Mouse (Mus musculus): ENCODE results near the gene Sik3.
A peak's percentile ranks its signal among the peaks of the same experiment; 100 is the strongest.

Gene Sik3

GRCm38 (mm10) chr9:46015831-46016230 lies 3.2 kb downstream of the Sik3 start:
- no peak for DNase-seq (ENCODE audit: low read depth, low spot score)

DNA sequence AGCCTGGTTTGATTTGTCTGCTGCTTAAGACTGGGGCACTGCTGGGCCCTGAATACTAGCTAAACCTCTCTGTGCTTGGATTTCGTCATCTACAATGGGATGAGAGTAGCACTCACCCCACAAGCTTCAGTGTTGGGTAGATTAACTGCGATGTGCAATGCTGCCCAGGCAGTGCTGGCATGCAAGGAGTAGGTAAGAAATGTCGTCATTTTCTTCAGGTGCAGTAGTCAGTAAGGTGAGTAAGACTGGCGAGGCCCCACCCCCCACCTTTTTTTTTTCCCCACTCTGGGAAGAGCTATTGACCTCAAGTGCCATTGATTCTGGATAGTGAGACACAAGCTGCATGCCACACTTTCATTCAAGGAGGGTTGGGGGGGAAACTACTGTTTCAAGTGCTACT lies 3.8 kb downstream of the Sik3 start:
- no peak for DNase-seq (ENCODE audit: low read depth, low spot score)

DNA sequence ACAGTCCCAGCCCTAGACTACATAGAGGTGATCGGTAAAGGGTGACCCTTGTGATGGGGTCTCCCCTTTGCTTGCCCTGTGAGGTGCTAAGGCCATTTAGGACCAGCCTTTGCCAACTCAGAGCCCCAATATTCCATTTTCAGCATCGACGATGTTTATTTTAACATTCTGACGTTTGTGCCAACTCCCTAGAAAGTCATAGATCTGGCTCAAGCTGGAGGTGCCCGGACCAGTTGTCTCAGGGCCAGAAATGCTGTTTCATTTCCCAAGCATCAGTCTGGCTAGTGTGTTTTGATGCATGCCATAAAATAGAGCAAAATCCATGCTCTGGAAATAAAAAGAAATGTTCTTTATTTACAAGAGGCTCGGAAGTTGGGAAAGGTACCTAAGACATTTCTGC lies 5.7 kb downstream of the Sik3 start:
- no peak for DNase-seq (ENCODE audit: low read depth, low spot score)

DNA sequence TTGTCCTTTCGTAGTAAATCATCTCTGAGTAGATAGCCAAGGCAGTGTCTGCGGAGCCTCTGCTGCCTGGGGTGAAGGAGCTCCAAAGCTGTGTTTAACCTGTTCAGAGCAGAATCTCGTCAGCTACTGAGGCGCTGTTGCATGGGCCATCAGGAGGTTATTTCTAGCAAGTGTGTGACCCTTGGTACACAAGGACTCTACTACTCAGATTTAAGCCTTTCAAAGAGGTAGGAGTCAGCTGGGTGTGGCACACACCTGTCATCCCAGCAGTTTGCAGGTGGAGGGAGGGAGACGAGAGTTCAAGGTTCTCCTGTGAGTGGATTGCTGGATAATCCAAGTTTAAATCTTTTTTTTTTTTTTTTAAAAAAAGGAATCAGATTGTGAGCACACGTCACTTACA lies 7.4 kb downstream of the Sik3 start:
- no peak for DNase-seq (ENCODE audit: low read depth, low spot score)

DNA sequence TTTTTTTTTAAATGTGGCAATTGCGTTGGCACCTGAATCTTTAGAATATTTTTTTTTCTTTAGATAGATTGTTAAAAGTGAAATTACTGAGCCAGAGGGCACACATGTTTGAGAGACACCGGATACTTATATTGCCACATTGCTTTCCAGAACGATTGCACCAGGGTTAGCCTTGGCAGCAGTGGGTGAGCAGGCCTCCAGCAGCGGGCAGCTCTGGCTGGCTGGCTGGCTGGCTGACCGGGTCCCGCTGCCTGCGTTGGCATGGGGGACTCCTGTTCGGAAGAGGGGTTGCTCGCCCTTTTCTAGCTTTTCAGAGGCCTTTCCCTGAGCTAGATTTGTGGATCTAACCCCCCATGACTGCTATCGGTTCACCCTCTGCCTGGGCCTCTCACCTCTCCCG lies 11.0 kb downstream of the Sik3 start:
- DNase-seq (ENCODE audit: low read depth, low spot score), result no peak

GRCm38 (mm10) chr9:46026058-46026849 lies 13.6 kb downstream of the Sik3 start:
- DNase-seq (ENCODE audit: low read depth, low spot score), result no peak

GRCm38 (mm10) chr9:46027994-46028393 lies 15.4 kb downstream of the Sik3 start:
- DNase-seq (ENCODE audit: low read depth, low spot score), result no peak

DNA sequence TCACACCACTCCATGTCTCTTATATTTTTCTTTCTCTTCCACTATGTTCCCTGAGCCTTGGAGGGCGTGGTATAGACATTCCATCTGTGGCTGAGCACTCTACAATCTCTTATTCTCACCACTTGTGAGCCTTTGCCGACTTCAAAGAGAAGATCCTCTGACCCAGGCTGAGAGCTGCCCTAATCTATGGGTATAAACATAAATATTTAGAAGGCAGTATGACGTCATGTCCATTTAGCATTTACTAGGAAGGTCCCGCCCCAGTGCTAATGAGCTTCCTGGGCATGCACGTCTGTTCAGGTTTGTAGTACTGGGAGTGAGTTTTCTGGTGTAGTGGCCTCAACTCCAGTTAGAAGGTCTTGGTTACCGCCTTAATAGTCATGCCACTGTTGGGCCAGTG lies 16.9 kb downstream of the Sik3 start:
- no peak for DNase-seq (ENCODE audit: low read depth, low spot score)

DNA sequence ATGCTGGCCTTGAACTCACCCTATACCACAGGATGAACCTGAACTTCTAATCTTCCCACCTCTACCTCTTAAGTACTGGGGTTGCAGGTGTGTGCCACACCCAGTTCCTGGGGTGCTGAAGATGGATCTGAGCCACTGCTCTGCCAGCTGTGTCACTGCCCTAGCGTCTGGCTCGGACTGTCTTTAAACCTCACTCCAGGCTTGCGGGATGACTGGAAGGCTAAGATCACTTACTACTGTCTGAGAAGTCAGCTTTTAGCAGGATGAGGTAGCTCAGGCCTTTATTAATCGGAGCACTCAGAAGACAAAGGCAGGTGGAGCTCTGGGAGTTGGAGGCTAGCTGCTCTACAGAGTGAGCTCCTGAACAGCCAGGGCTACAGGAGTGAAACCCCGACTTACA lies 17.6 kb downstream of the Sik3 start:
- DNase-seq (ENCODE audit: low read depth, low spot score), result no peak

DNA sequence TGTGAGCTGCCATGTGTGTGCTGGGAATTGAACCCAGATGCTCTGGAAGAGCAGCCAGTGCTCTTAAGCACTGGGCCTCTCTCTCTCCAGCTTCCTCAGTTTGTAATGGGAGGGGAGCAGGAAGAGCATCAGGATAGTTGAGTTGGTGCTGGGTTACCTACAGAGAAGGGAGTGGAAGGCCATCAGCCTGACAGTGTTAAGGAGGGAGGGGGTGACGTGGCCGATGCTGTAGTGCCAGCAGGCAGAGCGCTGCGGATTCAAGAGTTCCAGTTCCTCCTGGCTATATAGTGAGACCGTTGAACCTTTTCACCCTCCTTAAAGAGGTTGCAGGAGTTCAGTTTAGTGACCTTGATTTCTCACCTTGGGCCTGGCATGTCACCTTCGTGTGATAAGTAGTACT lies 18.3 kb downstream of the Sik3 start:
- no peak for DNase-seq (ENCODE audit: low read depth, low spot score)

GRCm38 (mm10) chr9:46032190-46032589 lies 19.6 kb downstream of the Sik3 start:
- no peak for DNase-seq (ENCODE audit: low read depth, low spot score)

DNA sequence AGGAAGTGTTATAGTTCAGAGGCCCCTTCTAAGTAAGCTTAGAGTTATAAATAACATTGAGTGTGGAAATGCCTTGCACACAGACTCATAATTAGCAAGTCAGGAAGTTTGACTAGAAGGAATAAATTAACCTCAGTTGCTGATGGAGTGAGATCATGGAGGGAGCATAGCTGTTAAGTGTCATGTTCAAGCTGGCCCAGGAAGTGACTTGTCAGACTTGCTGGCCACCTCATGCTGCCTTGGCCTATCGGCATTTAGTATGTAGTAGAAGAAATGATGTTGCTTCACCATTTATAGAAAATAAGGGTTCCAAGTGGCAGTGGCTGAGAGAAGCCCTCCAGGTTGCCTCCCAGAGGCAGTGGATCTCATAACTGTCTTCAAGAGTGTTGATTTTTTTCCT lies 20.4 kb downstream of the Sik3 start:
- DNase-seq (ENCODE audit: low read depth, low spot score), result no peak

DNA sequence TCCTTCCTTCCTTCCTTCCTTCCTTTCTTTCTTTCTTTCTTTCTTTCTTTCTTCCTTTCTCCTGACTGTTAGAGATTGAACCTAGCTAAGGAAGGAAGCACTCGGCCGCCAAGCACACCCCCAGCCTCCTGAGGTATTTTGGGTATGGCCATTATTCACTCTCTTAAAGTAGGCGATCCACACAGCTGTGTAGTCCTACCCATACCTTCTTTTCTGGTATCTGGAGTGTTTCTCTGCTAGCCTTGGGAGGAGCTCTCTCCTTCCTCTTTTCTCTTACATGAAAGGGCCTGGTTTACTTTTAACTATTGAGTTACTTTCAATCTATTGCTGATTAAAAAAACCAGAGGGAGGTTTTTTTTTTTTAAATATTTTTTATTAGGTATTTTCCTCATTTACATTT lies 21.2 kb downstream of the Sik3 start:
- DNase-seq (ENCODE audit: low read depth, low spot score), result no peak

- no peak for DNase-seq (ENCODE audit: low read depth, low spot score)
Measured at GRCm38 (mm10) chr9:46035290-46035871, 22.8 kb downstream of the Sik3 start.

DNA sequence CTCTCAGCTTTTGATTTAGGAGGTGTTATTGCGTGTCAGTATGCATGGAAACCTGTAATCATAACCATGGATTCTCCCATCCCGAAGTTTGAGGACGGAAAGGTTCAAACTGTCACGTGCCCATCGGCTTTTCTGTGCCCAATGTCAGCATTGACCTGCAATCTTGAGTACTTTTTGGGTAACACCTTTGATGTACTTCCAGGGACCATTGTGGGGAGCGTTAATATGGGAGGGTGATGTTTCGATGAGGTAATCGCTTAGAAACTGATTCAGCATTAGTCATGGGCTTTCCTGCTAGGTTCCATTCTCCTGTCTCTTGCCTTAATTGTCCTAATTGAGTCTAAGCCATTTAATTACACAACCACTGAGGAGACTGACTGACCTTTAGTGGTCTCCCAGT lies 24.3 kb downstream of the Sik3 start:
- no peak for DNase-seq (ENCODE audit: low read depth, low spot score)

DNA sequence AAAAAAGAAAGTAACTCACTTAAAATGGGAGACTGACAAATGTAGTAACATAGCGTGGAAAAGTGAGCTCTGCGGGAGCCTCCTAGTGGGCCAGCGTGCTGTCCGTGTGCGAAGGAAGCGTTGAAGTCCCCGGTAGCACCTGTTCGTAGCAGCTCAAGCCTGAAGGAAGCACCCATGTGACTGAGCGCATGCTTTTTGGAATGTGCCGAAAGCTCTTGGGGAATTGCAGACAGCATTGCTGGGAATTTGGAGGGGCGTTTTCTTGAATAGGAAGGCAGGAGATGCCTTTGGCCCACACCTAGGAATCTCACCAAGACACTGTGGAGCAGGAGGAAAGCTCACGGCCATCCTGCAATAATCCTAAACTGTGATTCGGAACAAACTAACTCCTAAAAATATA lies 26.2 kb downstream of the Sik3 start:
- DNase-seq (ENCODE audit: low read depth, low spot score), result no peak

GRCm38 (mm10) chr9:46041186-46041585 lies 28.6 kb downstream of the Sik3 start:
- no peak for DNase-seq (ENCODE audit: low read depth, low spot score)

DNA sequence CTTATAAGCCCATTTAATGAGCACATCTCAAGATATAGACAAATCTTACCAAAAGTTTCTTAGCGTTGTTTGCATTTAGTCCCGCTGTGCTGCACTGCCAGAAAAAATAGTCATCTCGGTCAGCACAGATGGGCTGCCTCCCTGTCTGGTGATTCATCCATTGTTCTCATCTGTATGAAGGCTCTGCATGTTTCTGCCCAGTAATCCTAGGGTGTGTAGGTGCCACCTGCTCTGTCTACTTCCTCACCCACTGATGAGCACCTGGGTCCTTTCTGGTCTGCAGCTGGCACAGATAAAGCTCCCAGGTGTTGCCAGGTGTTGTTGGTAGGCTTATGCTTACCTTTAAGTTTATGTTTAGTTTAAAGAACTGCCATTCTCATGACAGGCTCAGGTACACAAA lies 29.8 kb downstream of the Sik3 start:
- no peak for DNase-seq (ENCODE audit: low read depth, low spot score)

DNA sequence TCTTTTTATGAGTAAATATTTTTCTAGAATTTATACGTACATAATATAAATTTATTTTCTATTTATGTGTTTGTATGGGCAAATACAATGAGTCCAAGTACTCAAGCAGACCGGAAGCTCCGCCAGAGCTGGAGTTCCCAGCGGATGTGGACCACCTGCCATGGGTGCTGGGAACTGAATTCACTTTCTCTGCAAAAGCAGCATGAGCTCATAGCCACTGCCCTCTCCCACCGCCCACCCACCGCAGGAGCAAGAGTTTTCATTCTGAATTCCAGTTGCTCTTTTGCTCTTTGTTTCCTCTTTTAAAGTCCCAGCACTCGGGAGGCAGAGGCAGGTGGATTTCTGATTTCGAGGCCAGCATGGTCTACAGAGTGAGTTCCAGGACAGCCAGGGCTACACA lies 31.0 kb downstream of the Sik3 start:
- no peak for DNase-seq (ENCODE audit: low read depth, low spot score)

- peak; percentile 43 for DNase-seq (ENCODE audit: low read depth, low spot score)
Measured at GRCm38 (mm10) chr9:46046724-46047517, 34.3 kb downstream of the Sik3 start.

DNA sequence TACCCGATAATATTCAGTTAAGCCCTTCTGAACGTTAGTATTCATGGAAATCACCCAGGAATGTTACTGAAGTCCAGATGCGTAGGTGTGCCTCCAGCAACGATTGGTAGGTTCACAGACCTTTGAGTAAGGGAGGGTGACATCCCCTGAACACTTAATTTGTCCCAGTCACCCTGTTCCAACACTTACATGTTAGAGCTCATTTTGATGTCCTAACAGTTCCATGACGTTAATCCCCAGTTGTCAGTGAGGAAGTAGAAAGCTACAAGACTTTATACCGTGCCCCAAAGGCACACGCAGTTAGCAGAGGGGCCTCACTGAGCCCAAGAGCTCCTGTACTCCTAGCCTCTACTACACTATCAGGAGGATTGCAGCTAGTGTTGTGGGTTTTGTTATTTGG lies 36.9 kb downstream of the Sik3 start:
- DNase-seq (ENCODE audit: low read depth, low spot score), result no peak

DNA sequence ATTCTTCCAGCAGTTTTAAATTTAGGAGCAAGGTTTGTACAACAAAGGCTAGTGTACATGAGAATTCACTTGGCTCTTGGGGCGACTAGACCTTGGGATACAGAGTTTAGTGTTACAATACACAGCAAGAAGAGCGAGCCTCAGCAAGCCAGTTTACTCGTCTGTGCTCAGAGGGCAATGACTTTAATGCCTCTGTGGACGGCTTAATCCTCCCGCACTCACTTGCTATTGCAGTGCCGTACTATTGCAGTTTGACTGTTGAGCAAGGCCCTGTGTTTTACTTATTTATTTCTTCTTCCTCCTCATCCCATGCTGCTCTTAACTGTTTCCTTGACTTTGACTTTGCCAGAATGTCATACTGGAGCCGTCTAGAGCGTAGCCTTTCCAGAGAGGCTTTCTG lies 37.6 kb downstream of the Sik3 start:
- no peak for DNase-seq (ENCODE audit: low read depth, low spot score)

Measured in CD4-positive helper T cell, adult 2 months (primary cell).